Mouse (Mus musculus): Measurements from ENCODE around the gene Tmem242. TPM values are rescaled to one million over a fixed set of nuclear protein-coding genes. Genes with fewer than 3 reads are reported as not detected.

Tmem242 gene
- polyA plus RNA-seq, 1 experiment from 2014 or later = 114 TPM

DNA sequence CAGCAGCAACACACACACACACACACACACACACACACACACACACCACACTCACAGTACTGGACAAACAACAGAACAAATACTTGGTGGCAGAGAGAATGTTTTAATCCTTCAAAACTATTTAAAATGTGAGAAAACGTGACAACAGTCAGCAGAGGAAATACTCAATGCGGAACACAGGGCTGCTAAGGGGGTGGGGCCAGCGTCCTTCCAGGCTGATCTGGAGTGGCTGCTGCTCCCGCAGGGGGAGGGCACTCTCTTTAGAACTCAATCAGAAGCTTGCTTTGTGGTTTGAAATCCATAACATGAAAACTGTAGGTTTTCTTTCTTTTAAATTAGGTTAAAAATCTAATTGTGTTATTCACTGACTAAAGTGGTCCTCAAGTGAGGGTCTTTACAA is 18.2 kb downstream of the Tmem242 start:
- Histone ChIP-seq H3K9me3 (ENCODE audit: control insufficient read depth, low read length) (no peaks in the 10 kb centered on the region), H3K27me3 (ENCODE audit: control insufficient read depth, insufficient read depth, low read length) (no peaks in the 10 kb centered on the region), H3K4me1 (ENCODE audit: control insufficient read depth, insufficient read depth, low read length) (no peaks in the 10 kb centered on the region), H3K36me3 (ENCODE audit: control insufficient read depth, insufficient read depth, low read length) (0 out of 2 replicates have a peak, but pooled peaks cover 3% of the 10 kb centered on the region), H3K27ac (ENCODE audit: low read depth, low read length) (no peak overlapping the region), H3K4me2 (ENCODE audit: low read depth, low read length) (no peak overlapping the region), H3K4me3 (ENCODE audit: low read depth, low read length) (no peak overlapping the region), H3K9ac (replicated peaks; ENCODE audit: low read depth, low read length) (no peak overlapping the region)
- 44% methylated on average over 4 of the region's 4 CpGs for WGBS
- no peak for ATAC-seq (ENCODE audit: low read depth)

DNA sequence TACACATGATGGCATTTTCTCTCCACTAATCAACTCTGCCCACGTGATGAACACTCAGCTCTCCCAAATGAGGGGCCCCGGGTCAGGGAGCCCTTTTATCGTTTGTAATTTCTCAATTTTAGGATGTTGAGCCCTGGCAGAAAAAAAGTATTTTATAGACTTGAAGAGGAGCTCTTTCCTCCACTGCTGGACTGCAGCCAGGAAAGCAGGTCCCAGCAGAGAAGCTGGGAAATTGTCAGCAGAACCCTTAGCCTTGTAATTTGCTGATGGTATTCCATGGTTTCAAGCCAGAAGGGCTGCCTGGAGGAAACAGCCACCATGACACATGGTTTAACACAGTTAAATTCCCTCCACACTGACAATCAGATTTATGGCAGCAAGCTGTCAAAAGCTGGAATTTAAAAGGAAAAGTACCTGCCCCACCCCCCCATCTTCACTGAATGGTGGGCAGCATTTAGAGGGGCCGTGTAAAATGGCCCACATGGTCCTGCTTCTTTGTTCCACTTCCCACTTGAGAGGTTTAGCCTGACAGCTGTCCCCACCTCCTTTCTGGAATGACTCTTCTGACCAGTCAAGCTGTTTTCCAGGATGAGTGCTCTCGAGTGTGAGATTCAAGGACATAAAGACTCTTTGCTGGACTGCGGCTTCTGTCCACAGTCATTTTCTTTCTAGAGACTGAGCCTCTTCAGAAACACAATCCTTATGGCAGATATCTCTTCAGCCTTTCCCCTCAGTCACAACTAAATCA is 20.1 kb downstream of the Tmem242 start:
- no peak overlapping the region for H3K9ac ChIP-seq (replicated peaks; ENCODE audit: low read depth, low read length)
- H3K4me3 ChIP-seq (ENCODE audit: low read depth, low read length) = no peak overlapping the region
- H3K4me1 ChIP-seq (ENCODE audit: control insufficient read depth, insufficient read depth, low read length) = no peaks in the 10 kb centered on the region
- H3K4me2 ChIP-seq (ENCODE audit: low read depth, low read length) = no peak overlapping the region
- 0 out of 2 replicates have a peak, but pooled peaks cover 3% of the 10 kb centered on the region for H3K36me3 ChIP-seq (ENCODE audit: control insufficient read depth, insufficient read depth, low read length)
- ATAC-seq (ENCODE audit: low read depth) = no peak
- 64% methylated on average over 6 of the region's 6 CpGs for WGBS
- H3K9me3 ChIP-seq (ENCODE audit: control insufficient read depth, low read length) = no peaks in the 10 kb centered on the region
- no peak overlapping the region for H3K27ac ChIP-seq (ENCODE audit: low read depth, low read length)
- no peaks in the 10 kb centered on the region for H3K27me3 ChIP-seq (ENCODE audit: control insufficient read depth, insufficient read depth, low read length)

DNA sequence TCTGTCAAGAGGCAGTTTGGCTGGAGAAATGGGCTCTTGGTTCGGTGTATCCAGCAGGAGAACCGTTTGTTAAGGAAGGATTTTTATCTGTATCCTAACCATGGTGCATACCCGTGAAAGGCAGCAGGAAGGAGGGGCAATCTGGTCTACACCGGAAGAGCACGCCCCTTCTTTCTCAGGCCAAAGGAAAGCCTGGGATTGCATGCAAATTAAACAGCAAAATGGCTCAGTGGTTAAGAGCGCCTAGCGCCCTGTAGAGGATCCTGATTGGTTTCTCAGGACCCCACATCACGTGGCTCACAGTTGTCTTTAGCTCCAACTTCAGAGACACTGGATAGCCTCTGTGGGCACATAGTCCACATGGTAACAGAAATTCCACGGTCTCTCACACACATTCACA is 21.0 kb downstream of the Tmem242 start:
- H3K4me3 ChIP-seq (ENCODE audit: low read depth, low read length) = no peak overlapping the region
- H3K4me2 ChIP-seq (ENCODE audit: low read depth, low read length) = no peak overlapping the region
- no peak for ATAC-seq (ENCODE audit: low read depth)
- 0 out of 2 replicates have a peak, but pooled peaks cover 3% of the 10 kb centered on the region for H3K36me3 ChIP-seq (ENCODE audit: control insufficient read depth, insufficient read depth, low read length)
- no peaks in the 10 kb centered on the region for H3K4me1 ChIP-seq (ENCODE audit: control insufficient read depth, insufficient read depth, low read length)
- H3K9me3 ChIP-seq (ENCODE audit: control insufficient read depth, low read length) = no peaks in the 10 kb centered on the region
- H3K27me3 ChIP-seq (ENCODE audit: control insufficient read depth, insufficient read depth, low read length) = no peaks in the 10 kb centered on the region
- H3K27ac ChIP-seq (ENCODE audit: low read depth, low read length) = no peak overlapping the region
- 88% methylated on average over 9 of the region's 9 CpGs for WGBS
- H3K9ac ChIP-seq (replicated peaks; ENCODE audit: low read depth, low read length) = no peak overlapping the region

DNA sequence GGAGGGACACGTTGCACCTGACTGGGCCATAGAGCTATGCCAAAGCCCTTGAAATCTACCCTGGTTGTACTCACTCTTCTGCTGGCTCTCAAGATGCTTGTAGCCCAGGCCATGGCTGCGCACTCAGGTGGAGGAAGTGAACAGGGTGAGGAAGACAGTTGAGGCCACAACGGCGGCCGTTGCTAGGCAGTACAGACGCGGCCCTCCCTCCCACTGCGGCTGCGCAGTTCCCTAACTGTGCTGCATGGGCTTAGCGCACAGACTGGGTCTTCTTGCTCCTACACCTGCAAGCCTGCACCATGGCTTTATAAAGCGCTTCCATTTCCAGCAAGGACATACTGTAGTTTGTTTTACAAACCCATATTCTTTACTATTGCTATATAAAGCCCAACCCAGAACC is 21.5 kb downstream of the Tmem242 start, which contains the start of gene Ldhal6b:
Gene Ldhal6b (minus strand): TSS at position 223 of the 400 bp plus-strand sequence.
- WGBS = 98% methylated on average over 11 of the region's 11 CpGs

DNA sequence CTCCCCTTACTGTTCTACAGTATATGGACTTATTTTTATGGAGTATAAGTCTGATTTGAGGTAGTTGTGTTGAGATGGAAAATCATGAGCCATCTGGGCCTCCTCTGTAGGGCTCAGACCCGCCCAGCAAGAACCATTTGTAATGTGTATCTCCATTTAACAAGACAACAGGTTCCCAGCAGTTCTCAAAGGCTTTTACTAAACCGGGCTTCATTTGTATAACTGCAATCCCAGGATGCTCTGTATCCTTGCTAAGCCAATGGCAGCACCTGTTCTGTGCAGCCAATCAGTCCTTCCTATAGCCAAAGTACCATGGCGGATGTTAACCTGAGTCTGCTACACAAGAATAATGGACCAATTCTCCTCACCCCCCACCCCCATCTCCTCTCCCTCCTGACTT is 23.5 kb downstream of the Tmem242 start:
- ATAC-seq (ENCODE audit: low read depth) = no peak
- Histone ChIP-seq H3K9me3 (ENCODE audit: control insufficient read depth, low read length) (no peaks in the 10 kb centered on the region), H3K27me3 (ENCODE audit: control insufficient read depth, insufficient read depth, low read length) (no peaks in the 10 kb centered on the region), H3K9ac (replicated peaks; ENCODE audit: low read depth, low read length) (no peak overlapping the region), H3K4me3 (ENCODE audit: low read depth, low read length) (no peak overlapping the region), H3K36me3 (ENCODE audit: control insufficient read depth, insufficient read depth, low read length) (0 out of 2 replicates have a peak, but pooled peaks cover 3% of the 10 kb centered on the region), H3K27ac (ENCODE audit: low read depth, low read length) (no peak overlapping the region), H3K4me2 (ENCODE audit: low read depth, low read length) (no peak overlapping the region), H3K4me1 (ENCODE audit: control insufficient read depth, insufficient read depth, low read length) (no peaks in the 10 kb centered on the region)
- 94% methylated on average over 3 of the region's 3 CpGs for WGBS

More for the DNA sequence above, 21.5 kb downstream of the Tmem242 start, which contains the start of gene Ldhal6b:
- Histone ChIP-seq H3K4me2 (ENCODE audit: low read depth, low read length) (no peak within 1 kb of the TSS), H3K9ac (replicated peaks; ENCODE audit: low read depth, low read length) (no peak within 1 kb of the TSS), H3K27me3 (ENCODE audit: control insufficient read depth, insufficient read depth, low read length) (no peaks in the 10 kb centered on the region), H3K27ac (ENCODE audit: low read depth, low read length) (no peak within 1 kb of the TSS), H3K4me3 (ENCODE audit: low read depth, low read length) (no peak within 1 kb of the TSS), H3K36me3 (ENCODE audit: control insufficient read depth, insufficient read depth, low read length) (0 out of 2 replicates have a peak, but pooled peaks cover 3% of the 10 kb centered on the region), H3K9me3 (ENCODE audit: control insufficient read depth, low read length) (no peaks in the 10 kb centered on the region), H3K4me1 (ENCODE audit: control insufficient read depth, insufficient read depth, low read length) (no peaks in the 10 kb centered on the region)
- ATAC-seq (ENCODE audit: low read depth) = no peak

DNA sequence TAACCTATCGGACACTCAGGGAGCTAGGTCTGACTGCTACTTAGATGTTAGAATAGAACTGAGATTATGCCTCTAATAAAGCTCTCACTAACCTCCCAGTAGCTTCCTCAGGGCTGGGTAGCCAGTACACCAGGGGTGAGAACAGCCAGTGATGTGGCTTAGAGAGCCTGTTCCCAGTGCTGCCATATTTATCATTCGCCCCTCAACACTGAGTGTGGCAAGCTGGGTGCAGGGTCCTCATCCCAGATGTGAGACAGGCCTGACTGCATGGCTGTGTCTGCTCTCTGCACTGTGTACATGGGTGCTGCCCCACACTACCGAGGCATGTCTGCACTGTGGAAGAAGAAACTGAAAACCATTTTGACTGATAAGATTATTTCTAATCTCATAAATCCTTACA is 26.0 kb downstream of the Tmem242 start:
- H3K27ac ChIP-seq (ENCODE audit: low read depth, low read length) = no peak overlapping the region
- no peaks in the 10 kb centered on the region for H3K9me3 ChIP-seq (ENCODE audit: control insufficient read depth, low read length)
- H3K4me2 ChIP-seq (ENCODE audit: low read depth, low read length) = no peak overlapping the region
- no peak for ATAC-seq (ENCODE audit: low read depth)
- no peaks in the 10 kb centered on the region for H3K36me3 ChIP-seq (ENCODE audit: control insufficient read depth, insufficient read depth, low read length)
- WGBS = 87% methylated on average over 3 of the region's 3 CpGs
- H3K9ac ChIP-seq (replicated peaks; ENCODE audit: low read depth, low read length) = no peak overlapping the region
- H3K4me1 ChIP-seq (ENCODE audit: control insufficient read depth, insufficient read depth, low read length) = no peaks in the 10 kb centered on the region
- H3K27me3 ChIP-seq (ENCODE audit: control insufficient read depth, insufficient read depth, low read length) = no peaks in the 10 kb centered on the region
- H3K4me3 ChIP-seq (ENCODE audit: low read depth, low read length) = no peak overlapping the region

DNA sequence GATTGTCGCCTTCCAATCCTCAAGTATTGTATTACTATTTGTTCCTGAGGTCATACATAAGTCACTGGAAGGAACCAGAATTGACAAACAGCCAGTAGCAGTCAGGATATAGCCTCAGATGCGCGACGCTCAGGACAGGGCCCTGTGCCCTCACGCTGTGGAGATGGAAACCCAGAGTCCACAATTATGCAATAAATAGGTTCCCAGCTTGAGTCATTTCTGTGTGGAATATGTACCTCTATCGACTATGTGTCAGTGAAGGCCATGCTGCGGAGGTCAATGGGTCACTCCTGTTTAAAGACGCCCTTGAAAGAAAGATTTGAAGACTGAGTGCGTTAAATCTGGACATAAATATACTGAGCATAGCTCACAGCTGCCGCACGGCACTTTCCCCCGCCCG is 26.7 kb downstream of the Tmem242 start:
- no peaks in the 10 kb centered on the region for H3K9me3 ChIP-seq (ENCODE audit: control insufficient read depth, low read length)
- ATAC-seq (ENCODE audit: low read depth) = no peak
- no peak overlapping the region for H3K9ac ChIP-seq (replicated peaks; ENCODE audit: low read depth, low read length)
- H3K27ac ChIP-seq (ENCODE audit: low read depth, low read length) = no peak overlapping the region
- no peak overlapping the region for H3K4me2 ChIP-seq (ENCODE audit: low read depth, low read length)
- H3K36me3 ChIP-seq (ENCODE audit: control insufficient read depth, insufficient read depth, low read length) = no peaks in the 10 kb centered on the region
- WGBS = 82% methylated on average over 13 of the region's 13 CpGs
- H3K4me1 ChIP-seq (ENCODE audit: control insufficient read depth, insufficient read depth, low read length) = no peaks in the 10 kb centered on the region
- no peaks in the 10 kb centered on the region for H3K27me3 ChIP-seq (ENCODE audit: control insufficient read depth, insufficient read depth, low read length)
- no peak overlapping the region for H3K4me3 ChIP-seq (ENCODE audit: low read depth, low read length)

DNA sequence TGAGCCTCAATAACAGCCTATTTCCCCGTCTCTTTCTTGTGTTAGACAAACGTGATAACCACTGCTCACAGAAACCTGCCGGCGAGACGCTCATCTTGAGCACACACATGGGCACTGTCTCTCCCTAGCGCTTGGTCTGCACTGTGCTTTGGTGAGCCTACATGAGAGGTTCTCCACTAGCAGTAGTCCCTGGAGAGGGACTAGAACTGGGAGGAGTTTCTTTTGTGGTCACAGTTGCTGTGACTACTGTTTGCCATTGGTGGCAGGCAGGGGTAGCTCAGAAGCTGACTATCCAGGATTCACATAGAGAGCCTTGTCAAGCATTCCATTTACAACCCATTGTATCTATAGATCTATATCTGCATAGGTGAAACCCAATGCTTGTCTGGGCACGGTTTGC is 27.3 kb downstream of the Tmem242 start:
- H3K4me3 ChIP-seq (ENCODE audit: low read depth, low read length) = no peak overlapping the region
- WGBS = 90% methylated on average over 7 of the region's 7 CpGs

DNA sequence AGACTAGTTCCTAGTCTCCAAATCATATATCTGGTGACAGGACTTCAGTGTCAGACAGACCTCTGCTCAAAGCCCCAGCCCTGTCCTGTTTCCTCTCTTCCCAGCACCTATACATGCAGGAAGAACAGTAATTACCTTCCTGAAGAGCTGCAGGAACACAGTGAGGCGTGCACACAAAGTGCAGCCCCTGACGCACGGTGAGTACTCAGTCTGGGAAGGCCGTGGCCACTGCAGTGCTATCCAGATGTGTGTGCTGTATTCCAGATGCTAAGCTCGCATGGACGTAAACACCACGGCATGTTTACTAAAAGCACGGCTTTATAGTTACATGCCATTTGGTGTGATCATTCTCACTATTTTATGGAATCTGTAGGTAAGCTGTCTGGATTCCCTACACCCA is 27.8 kb downstream of the Tmem242 start:
- no peaks in the 10 kb centered on the region for H3K27me3 ChIP-seq (ENCODE audit: control insufficient read depth, insufficient read depth, low read length)
- H3K9ac ChIP-seq (replicated peaks; ENCODE audit: low read depth, low read length) = no peak overlapping the region
- no peak for ATAC-seq (ENCODE audit: low read depth)
- H3K9me3 ChIP-seq (ENCODE audit: control insufficient read depth, low read length) = no peaks in the 10 kb centered on the region
- H3K36me3 ChIP-seq (ENCODE audit: control insufficient read depth, insufficient read depth, low read length) = no peaks in the 10 kb centered on the region
- H3K4me2 ChIP-seq (ENCODE audit: low read depth, low read length) = no peak overlapping the region
- no peak overlapping the region for H3K4me3 ChIP-seq (ENCODE audit: low read depth, low read length)
- H3K27ac ChIP-seq (ENCODE audit: low read depth, low read length) = no peak overlapping the region
- no peaks in the 10 kb centered on the region for H3K4me1 ChIP-seq (ENCODE audit: control insufficient read depth, insufficient read depth, low read length)
- 96% methylated on average over 8 of the region's 8 CpGs for WGBS

More for the DNA sequence above, 27.3 kb downstream of the Tmem242 start:
- ATAC-seq (ENCODE audit: low read depth) = no peak
- Histone ChIP-seq H3K36me3 (ENCODE audit: control insufficient read depth, insufficient read depth, low read length) (no peaks in the 10 kb centered on the region), H3K27ac (ENCODE audit: low read depth, low read length) (no peak overlapping the region), H3K4me2 (ENCODE audit: low read depth, low read length) (no peak overlapping the region), H3K9me3 (ENCODE audit: control insufficient read depth, low read length) (no peaks in the 10 kb centered on the region), H3K27me3 (ENCODE audit: control insufficient read depth, insufficient read depth, low read length) (no peaks in the 10 kb centered on the region), H3K4me1 (ENCODE audit: control insufficient read depth, insufficient read depth, low read length) (no peaks in the 10 kb centered on the region), H3K9ac (replicated peaks; ENCODE audit: low read depth, low read length) (no peak overlapping the region)

All from neural tube, embryonic 14.5 days (tissue).